Mouse (Mus musculus) stomach, postnatal 0 days (tissue): ENCODE measurements around the gene Wipi1. TPM values are rescaled to one million over a fixed set of nuclear protein-coding genes. Genes with fewer than 3 reads are reported as not detected.

Source experiments
- ATAC-seq: fragments of 200-750 bp; cut with Nextera tagmentation; 2 replicates; pipeline ENCODE4 v1.8.0; 2017; ENCODE audit not compliant: low FRiP score, low TSS enrichment
- DNase-seq: peaks from one replicate; pipeline ENCODE4 v3.0.0-alpha.2; 2016; ENCODE audit warnings: low spot score
- H3K27ac ChIP-seq: fragments of 300-500 bp; sonication (generic); replicated peaks from 2 replicates; pipeline ENCODE4 v1.5.1; 2014; ENCODE audit warnings: mild to moderate bottlenecking, control low read depth
- H3K27me3 ChIP-seq: fragments of 300-500 bp; sonication (generic); 2 replicates; pipeline ENCODE4 v1.6.1; 2014; ENCODE audit warnings: low read length; ENCODE audit not compliant: control insufficient read depth, insufficient read depth
- H3K36me3 ChIP-seq: fragments of 300-500 bp; sonication (generic); 2 replicates; pipeline ENCODE4 v1.6.1; 2014; ENCODE audit warnings: low read length, mixed read lengths; ENCODE audit not compliant: control insufficient read depth, insufficient read depth
- H3K4me1 ChIP-seq: fragments of 300-500 bp; sonication (generic); replicated peaks from 2 replicates; pipeline ENCODE4 v1.6.1; 2014; ENCODE audit warnings: antibody characterized with exemption; ENCODE audit not compliant: control insufficient read depth, insufficient read depth
- H3K4me2 ChIP-seq: fragments of 300-500 bp; sonication (generic); replicated peaks from 2 replicates; pipeline ENCODE4 v1.6.1; 2014; ENCODE audit warnings: low read depth, mild to moderate bottlenecking, control low read depth, moderate library complexity
- H3K4me3 ChIP-seq: fragments of 300-500 bp; sonication (generic); 2 replicates; pipeline ENCODE4 v1.5.1; 2014; ENCODE audit warnings: low read depth, low read length, control low read depth
- H3K9ac ChIP-seq: fragments of 300-500 bp; sonication (generic); 2 replicates; pipeline ENCODE4 v1.6.1; 2014; ENCODE audit warnings: mild to moderate bottlenecking, low read length, control low read depth, mixed read lengths
- H3K9me3 ChIP-seq: fragments of 300-500 bp; sonication (generic); 2 replicates; pipeline ENCODE4 v1.6.1; 2016; ENCODE audit warnings: low read length; ENCODE audit not compliant: control insufficient read depth
- CTCF ChIP-seq: IDR thresholded peaks from 2 replicates; pipeline ENCODE4 v1.5.1; 2016; ENCODE audit warnings: antibody characterized with exemption, low read depth, mild to moderate bottlenecking, moderate library complexity
- EP300 ChIP-seq: optimal IDR thresholded peaks from 2 replicates; pipeline ENCODE3; 2016; ENCODE audit warnings: antibody characterized with exemption
- WGBS: fragments of 180-500 bp; shearing (Covaris S2); extraction: QIAGEN DNeasy Blood & Tissue Kit; methylation state at CpG from one replicate; pipeline ENCODE4 v1.1.7; 2014; 5-methylcytosine and 5-hydroxymethylcytosine counted together
- polyA plus RNA-seq: library from polyadenylated mRNA; unstranded; fragments of >200 nt; fragmentation: Nextera tagmentation; extraction: Ambion mirVana; gene quantifications from 2 replicates; pipeline ENCODE4 v1.2.1, GENCODE M21; 2015

Wipi1 gene
- polyA plus RNA-seq, 1 experiment from 2014 or later, result 40.5 TPM

- WGBS, result 66% methylated on average over 5 of the region's 5 CpGs
- TF ChIP-seq EP300 (no peak), CTCF (no peak)
- ATAC-seq, result 0 out of 2 replicates have a peak, but pooled peaks have one; percentile 29
- Histone ChIP-seq H3K4me3 (no peak overlapping the region), H3K9me3 (no peaks in the 10 kb centered on the region), H3K4me2 (no peak overlapping the region), H3K36me3 (no peaks in the 10 kb centered on the region), H3K4me1 (no peaks in the 10 kb centered on the region), H3K9ac (no peak overlapping the region), H3K27ac (no peak overlapping the region), H3K27me3 (no peaks in the 10 kb centered on the region)
- no peak for DNase-seq
These were observed 29.9 kb upstream of the Wipi1 start for GRCm38 (mm10) chr11:109641498-109642222.

GRCm38 (mm10) chr11:109635871-109636395 lies 24.2 kb upstream of the Wipi1 start:
- TF ChIP-seq EP300 (no peak), CTCF (no peak)
- Histone ChIP-seq H3K27me3 (no peaks in the 10 kb centered on the region), H3K4me1 (no peaks in the 10 kb centered on the region), H3K27ac (no peak overlapping the region), H3K9me3 (no peaks in the 10 kb centered on the region), H3K4me3 (no peak overlapping the region), H3K9ac (no peak overlapping the region), H3K36me3 (no peaks in the 10 kb centered on the region), H3K4me2 (no peak overlapping the region)
- no peak for DNase-seq
- 0 out of 2 replicates have a peak, but pooled peaks have one; percentile 32 for ATAC-seq
- 45% methylated on average over 6 of the region's 6 CpGs for WGBS

GRCm38 (mm10) chr11:109634928-109635327 lies 23.2 kb upstream of the Wipi1 start:
- H3K9ac ChIP-seq, result no peak overlapping the region
- no peak overlapping the region for H3K4me3 ChIP-seq
- H3K9me3 ChIP-seq, result no peaks in the 10 kb centered on the region
- no peak for ATAC-seq
- TF ChIP-seq CTCF, result no peak
- no peak for TF ChIP-seq EP300
- WGBS, result 53% methylated on average over 9 of the region's 9 CpGs
- no peaks in the 10 kb centered on the region for H3K27me3 ChIP-seq
- no peak overlapping the region for H3K27ac ChIP-seq
- H3K36me3 ChIP-seq, result no peaks in the 10 kb centered on the region
- DNase-seq, result no peak
- no peak overlapping the region for H3K4me2 ChIP-seq
- H3K4me1 ChIP-seq, result no peaks in the 10 kb centered on the region

GRCm38 (mm10) chr11:109629021-109629521 lies 17.3 kb upstream of the Wipi1 start:
- 59% methylated on average over 10 of the region's 10 CpGs for WGBS
- Histone ChIP-seq H3K9me3 (no peaks in the 10 kb centered on the region), H3K4me1 (no peaks in the 10 kb centered on the region), H3K27me3 (no peaks in the 10 kb centered on the region), H3K4me2 (no peak overlapping the region), H3K36me3 (no peaks in the 10 kb centered on the region), H3K9ac (no peak overlapping the region), H3K27ac (no peak overlapping the region), H3K4me3 (no peak overlapping the region)
- DNase-seq (no peak), ATAC-seq (no peak)
- TF ChIP-seq CTCF, result no peak
- no peak for TF ChIP-seq EP300

- 83% methylated on average over 3 of the region's 3 CpGs for WGBS
- H3K27me3 ChIP-seq, result no peaks in the 10 kb centered on the region
- H3K4me2 ChIP-seq, result no peak overlapping the region
- ATAC-seq (no peak), DNase-seq (no peak)
- no peaks in the 10 kb centered on the region for H3K9me3 ChIP-seq
- TF ChIP-seq EP300, result no peak
- no peak for TF ChIP-seq CTCF
- H3K4me3 ChIP-seq, result no peak overlapping the region
- no peaks in the 10 kb centered on the region for H3K36me3 ChIP-seq
- no peak overlapping the region for H3K9ac ChIP-seq
- no peak overlapping the region for H3K27ac ChIP-seq
- 0 out of 2 replicates have a peak, but pooled peaks cover 1% of the 10 kb centered on the region for H3K4me1 ChIP-seq
These were observed 16.3 kb upstream of the Wipi1 start for GRCm38 (mm10) chr11:109628099-109628498.

GRCm38 (mm10) chr11:109627648-109628047 lies 15.9 kb upstream of the Wipi1 start:
- 89% methylated on average over 4 of the region's 4 CpGs for WGBS
- Histone ChIP-seq H3K27ac (no peak overlapping the region), H3K36me3 (no peaks in the 10 kb centered on the region), H3K4me1 (peaks cover 2% of the 10 kb centered on the region; the same call in 1 of the 2 replicates), H3K27me3 (no peaks in the 10 kb centered on the region), H3K4me2 (no peak overlapping the region), H3K4me3 (no peak overlapping the region), H3K9me3 (no peaks in the 10 kb centered on the region), H3K9ac (no peak overlapping the region)
- ATAC-seq, result no peak
- DNase-seq, result no peak
- TF ChIP-seq CTCF, result peak; percentile 66
- TF ChIP-seq EP300, result no peak
